Mouse (Mus musculus) activated CD4-positive, CD25-positive, alpha-beta regulatory T cell, adult 4 months (primary cell): ENCODE measurements around the gene Sox30. TPM values are rescaled to one million over a fixed set of nuclear protein-coding genes. Genes with fewer than 3 reads are reported as not detected.
"Not testable (repeated sequence)": the region's sequence is repeated elsewhere in the genome, so short reads cannot be mapped to it uniquely, and the experiment has no call there.

Experiments used
- ATAC-seq: one replicate; pipeline ENCODE4 v1.8.0; 2017
- polyA plus RNA-seq, 2 experiments: library from polyadenylated mRNA; unstranded; fragments of 100-300 nt; shearing (Covaris generic); gene quantifications; one replicate each; pipeline ENCODE4 v1.2.1; 2017

Sox30 gene
- polyA plus RNA-seq, 2 experiments from 2014 or later = not detected

GRCm38 (mm10) chr11:46021850-46022249 lies 41.7 kb downstream of the Sox30 start:
- ATAC-seq = no peak

- no peak for ATAC-seq
These were observed 42.9 kb downstream of the Sox30 start for GRCm38 (mm10) chr11:46022983-46023382.

- ATAC-seq = no peak
These were observed 45.9 kb downstream of the Sox30 start for GRCm38 (mm10) chr11:46025962-46026392.

- ATAC-seq = no peak
These were observed 48.1 kb downstream of the Sox30 start for GRCm38 (mm10) chr11:46027952-46028814.

- ATAC-seq = no peak
These were observed 49.4 kb downstream of the Sox30 start for GRCm38 (mm10) chr11:46029485-46029884.

- ATAC-seq = no peak
These were observed 49.9 kb downstream of the Sox30 start for GRCm38 (mm10) chr11:46030026-46030425.

- no peak for ATAC-seq
These were observed 51.4 kb downstream of the Sox30 start for GRCm38 (mm10) chr11:46031470-46031869.

GRCm38 (mm10) chr11:46032956-46033355 lies 52.8 kb downstream of the Sox30 start:
- no peak for ATAC-seq

GRCm38 (mm10) chr11:46036374-46036773 lies 56.3 kb downstream of the Sox30 start:
- no peak for ATAC-seq

GRCm38 (mm10) chr11:46038901-46039300 lies 58.8 kb downstream of the Sox30 start:
- no peak for ATAC-seq

- ATAC-seq = no peak
These were observed 59.2 kb downstream of the Sox30 start for GRCm38 (mm10) chr11:46039335-46039734.

- no peak for ATAC-seq
These were observed 60.9 kb downstream of the Sox30 start for GRCm38 (mm10) chr11:46040841-46041556.

- ATAC-seq = no peak
These were observed 61.6 kb downstream of the Sox30 start for GRCm38 (mm10) chr11:46041607-46042267.

- no peak for ATAC-seq
These were observed 64.7 kb downstream of the Sox30 start for GRCm38 (mm10) chr11:46044781-46045180.

GRCm38 (mm10) chr11:46047264-46047663 lies 67.2 kb downstream of the Sox30 start:
- ATAC-seq = no peak

GRCm38 (mm10) chr11:46052105-46052659 lies 72.1 kb downstream of the Sox30 start, which contains the start of gene Gm12166:
Gene Gm12166, minus strand, starts transcription at chr11:46052321.
- not testable (repeated sequence) for ATAC-seq

- not testable (repeated sequence) for ATAC-seq
These were observed 73.3 kb downstream of the Sox30 start for GRCm38 (mm10) chr11:46053457-46053856.

GRCm38 (mm10) chr11:46054311-46054710 lies 74.2 kb downstream of the Sox30 start:
- ATAC-seq = no peak

GRCm38 (mm10) chr11:46054911-46055895 lies 75.1 kb downstream of the Sox30 start:
- ATAC-seq = no peak

GRCm38 (mm10) chr11:46055896-46056769 lies 76.0 kb downstream of the Sox30 start, which contains the start of gene Adam19:
Gene Adam19, plus strand, starts transcription at chr11:46055992.
- ATAC-seq = peak; percentile 13
